Mouse (Mus musculus): ENCODE data around the gene Arhgap42. TPM values are rescaled to one million over a fixed set of nuclear protein-coding genes. Genes with fewer than 3 reads are reported as not detected.

Gene Arhgap42
- polyA plus RNA-seq, 1 experiment: 8.3 TPM

GRCm38 (mm10) chr9:9128996-9129694 is 109.8 kb downstream of the Arhgap42 start:
- Histone ChIP-seq H3K27me3 (ENCODE audit: control insufficient read depth, insufficient read depth, insufficient read length) (no peaks in the 10 kb centered on the region), H3K36me3 (ENCODE audit: control insufficient read depth, insufficient read depth) (peaks cover 4% of the 10 kb centered on the region), H3K4me2 (ENCODE audit: low read depth) (peak overlapping the region; percentile 30), H3ac (ENCODE audit: control insufficient read depth, insufficient read length) (no peak overlapping the region), H3K79me2 (ENCODE audit: control insufficient read depth, insufficient read depth) (peaks cover 78% of the 10 kb centered on the region), H3K4me3 (no peak overlapping the region)
- no peak for TF ChIP-seq MYOD1 (IDR thresholded peaks at IDR 0.05; ENCODE audit: control insufficient read depth in 1 of 3, insufficient read length in 2 of 3, low read depth in 2 of 3)
- TF ChIP-seq POLR2AphosphoS2 (IDR thresholded peaks at IDR 0.05; ENCODE audit: insufficient read length, low read depth): no peak
- TF ChIP-seq MYOG (IDR thresholded peaks at IDR 0.05; ENCODE audit: control insufficient read depth in 1 of 3, insufficient read depth in 1 of 3, insufficient read length in 2 of 3, low read depth in 2 of 3): no peak
- no peak for TF ChIP-seq SRF (IDR thresholded peaks at IDR 0.05; ENCODE audit: control insufficient read depth, insufficient read length, low read depth)
- no peak for TF ChIP-seq TCF3 (IDR thresholded peaks at IDR 0.05; ENCODE audit: insufficient read length, low read depth)
- TF ChIP-seq CEBPB (IDR thresholded peaks at IDR 0.05; ENCODE audit: insufficient read depth, poor library complexity, severe bottlenecking): 0 out of 2 replicates have a peak, but pooled peaks have one; percentile 0
- no peak for TF ChIP-seq TCF12 (IDR thresholded peaks at IDR 0.05; ENCODE audit: insufficient read depth, poor library complexity, severe bottlenecking)

DNA sequence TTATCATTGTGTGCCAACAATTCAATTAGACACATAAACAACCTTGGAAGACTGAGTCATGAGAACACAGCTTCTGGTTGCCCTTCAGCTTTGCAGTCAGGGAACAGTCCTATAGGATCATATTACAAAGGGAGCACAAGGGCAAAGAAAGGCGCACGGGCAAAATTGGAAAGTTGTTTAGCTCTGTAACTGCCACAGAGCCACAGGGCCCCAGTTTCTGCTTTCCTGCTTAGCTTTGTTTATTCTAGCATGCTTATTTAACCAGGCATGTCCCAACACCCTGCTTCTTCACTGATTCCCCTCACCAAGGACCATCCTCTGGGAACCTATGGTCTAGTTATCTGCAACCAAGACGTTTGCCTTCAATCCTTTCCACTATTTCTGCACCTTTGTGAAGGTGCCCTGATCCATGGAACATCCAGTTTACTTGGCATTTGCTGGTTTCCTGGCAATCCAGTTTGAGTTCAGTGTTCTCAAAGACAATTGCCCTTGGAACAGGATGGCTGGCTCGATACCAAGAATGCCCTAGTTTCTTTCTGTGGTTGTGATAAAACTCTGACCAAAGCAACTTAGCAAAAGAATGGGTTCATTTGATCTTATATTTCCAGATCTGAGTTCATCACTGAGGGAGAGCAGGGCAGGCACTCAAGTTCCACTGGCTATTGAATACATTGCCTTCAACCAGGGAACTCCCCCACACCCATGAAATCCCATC is 111.7 kb downstream of the Arhgap42 start:
- Histone ChIP-seq H3ac (ENCODE audit: control insufficient read depth, insufficient read length) (no peak overlapping the region), H3K27me3 (ENCODE audit: control insufficient read depth, insufficient read depth, insufficient read length) (no peaks in the 10 kb centered on the region), H3K79me2 (ENCODE audit: control insufficient read depth, insufficient read depth) (peaks cover 66% of the 10 kb centered on the region), H3K36me3 (ENCODE audit: control insufficient read depth, insufficient read depth) (no peaks in the 10 kb centered on the region), H3K4me2 (ENCODE audit: low read depth) (peak overlapping the region; percentile 74), H3K4me3 (no peak overlapping the region)
- 0 out of 2 replicates have a peak, but pooled peaks have one; percentile 46 for TF ChIP-seq CEBPB (IDR thresholded peaks at IDR 0.05; ENCODE audit: insufficient read depth, poor library complexity, severe bottlenecking)
- no peak for TF ChIP-seq TCF3 (IDR thresholded peaks at IDR 0.05; ENCODE audit: insufficient read length, low read depth)
- no peak for TF ChIP-seq TCF12 (IDR thresholded peaks at IDR 0.05; ENCODE audit: insufficient read depth, poor library complexity, severe bottlenecking)
- no peak for TF ChIP-seq POLR2A (IDR thresholded peaks at IDR 0.05; ENCODE audit: insufficient read length, low read depth)
- TF ChIP-seq MAX (IDR thresholded peaks at IDR 0.05; ENCODE audit: low read depth): no peak

- no peak overlapping the region for H3ac ChIP-seq (ENCODE audit: control insufficient read depth, insufficient read length)
- no peaks in the 10 kb centered on the region for H3K36me3 ChIP-seq (ENCODE audit: control insufficient read depth, insufficient read depth)
- no peaks in the 10 kb centered on the region for H3K27me3 ChIP-seq (ENCODE audit: control insufficient read depth, insufficient read depth, insufficient read length)
- peaks cover 55% of the 10 kb centered on the region for H3K79me2 ChIP-seq (ENCODE audit: control insufficient read depth, insufficient read depth)
- TF ChIP-seq CEBPB (IDR thresholded peaks at IDR 0.05; ENCODE audit: insufficient read depth, poor library complexity, severe bottlenecking): peak; percentile 16; the same call in 1 of the 2 replicates
- no peak for TF ChIP-seq E2F4 (IDR thresholded peaks at IDR 0.05; ENCODE audit: insufficient read depth)
- no peak for TF ChIP-seq TCF3 (IDR thresholded peaks at IDR 0.05; ENCODE audit: insufficient read length, low read depth)
- no peak overlapping the region for H3K4me3 ChIP-seq
- no peak overlapping the region for H3K4me2 ChIP-seq (ENCODE audit: low read depth)
Observed at GRCm38 (mm10) chr9:9124156-9124555, 114.7 kb downstream of the Arhgap42 start.

GRCm38 (mm10) chr9:9114266-9114665 is 124.6 kb downstream of the Arhgap42 start:
- H3K4me2 ChIP-seq (ENCODE audit: low read depth): no peak overlapping the region
- H3K27me3 ChIP-seq (ENCODE audit: control insufficient read depth, insufficient read depth, insufficient read length): no peaks in the 10 kb centered on the region
- H3K79me2 ChIP-seq (ENCODE audit: control insufficient read depth, insufficient read depth): peaks cover 13% of the 10 kb centered on the region
- no peak overlapping the region for H3K4me3 ChIP-seq
- H3ac ChIP-seq (ENCODE audit: control insufficient read depth, insufficient read length): no peak overlapping the region
- TF ChIP-seq USF1 (IDR thresholded peaks at IDR 0.05; ENCODE audit: low read depth) (no peak), SRF (IDR thresholded peaks at IDR 0.05; ENCODE audit: control insufficient read depth, insufficient read length, low read depth) (no peak)
- H3K36me3 ChIP-seq (ENCODE audit: control insufficient read depth, insufficient read depth): no peaks in the 10 kb centered on the region

- H3K36me3 ChIP-seq (ENCODE audit: control insufficient read depth, insufficient read depth): no peaks in the 10 kb centered on the region
- H3K4me3 ChIP-seq: no peak overlapping the region
- TF ChIP-seq E2F4 (IDR thresholded peaks at IDR 0.05; ENCODE audit: insufficient read depth) (no peak), MAX (IDR thresholded peaks at IDR 0.05; ENCODE audit: low read depth) (no peak), USF1 (IDR thresholded peaks at IDR 0.05; ENCODE audit: low read depth) (no peak), TCF12 (IDR thresholded peaks at IDR 0.05; ENCODE audit: insufficient read depth, poor library complexity, severe bottlenecking) (no peak), POLR2AphosphoS2 (IDR thresholded peaks at IDR 0.05; ENCODE audit: insufficient read length, low read depth) (no peak), MYOG (IDR thresholded peaks at IDR 0.05; ENCODE audit: control insufficient read depth in 1 of 3, insufficient read depth in 1 of 3, insufficient read length in 2 of 3, low read depth in 2 of 3) (no peak), TCF3 (IDR thresholded peaks at IDR 0.05; ENCODE audit: insufficient read length, low read depth) (no peak), CEBPB (IDR thresholded peaks at IDR 0.05; ENCODE audit: insufficient read depth, poor library complexity, severe bottlenecking) (no peak), REST (IDR thresholded peaks at IDR 0.05; ENCODE audit: insufficient read depth, insufficient read length) (no peak), SRF (IDR thresholded peaks at IDR 0.05; ENCODE audit: control insufficient read depth, insufficient read length, low read depth) (no peak), MYOD1 (IDR thresholded peaks at IDR 0.05; ENCODE audit: control insufficient read depth in 1 of 3, insufficient read length in 2 of 3, low read depth in 2 of 3) (no peak), POLR2A (IDR thresholded peaks at IDR 0.05; ENCODE audit: insufficient read length, low read depth) (no peak)
- H3K4me2 ChIP-seq (ENCODE audit: low read depth): no peak overlapping the region
- no peak overlapping the region for H3ac ChIP-seq (ENCODE audit: control insufficient read depth, insufficient read length)
- no peaks in the 10 kb centered on the region for H3K27me3 ChIP-seq (ENCODE audit: control insufficient read depth, insufficient read depth, insufficient read length)
- peaks cover 9% of the 10 kb centered on the region for H3K79me2 ChIP-seq (ENCODE audit: control insufficient read depth, insufficient read depth)
Observed at GRCm38 (mm10) chr9:9113847-9114246, 125.1 kb downstream of the Arhgap42 start.

Measured in myocyte (in vitro differentiated cells).